Mouse (Mus musculus) T-helper 1 cell (primary cell): Measurements from ENCODE around the gene Nmnat2.

ENCODE experiments used
- in situ Hi-C: fragments of 300-600 bp; cut with MboI, MseI; formaldehyde crosslinking; loops from one replicate; pipeline ENCODE4 v1.15.1; 2025; ENCODE audit warnings: high pct_unique_total_duplicates

Gene Nmnat2

GRCm38 (mm10) chr1:153091438-153092236 lies 136.8 kb downstream of the Nmnat2 start:
- in situ Hi-C loops, result loop anchor here (5.0 kb wide), 1 partner anchor 296 kb away; no protein-coding TSS in a partner anchor

- in situ Hi-C loops, result loop anchor here (5.0 kb wide), 1 partner anchor 295 kb away; no protein-coding TSS in a partner anchor
These were observed 137.6 kb downstream of the Nmnat2 start for GRCm38 (mm10) chr1:153092237-153092975.

- in situ Hi-C loops, result loop anchor here (5.0 kb wide), 1 partner anchor 294 kb away; no protein-coding TSS in a partner anchor
These were observed 138.4 kb downstream of the Nmnat2 start for GRCm38 (mm10) chr1:153093172-153093571.

- in situ Hi-C loops, result loop anchor here (5.0 kb wide), 1 partner anchor 294 kb away; no protein-coding TSS in a partner anchor
These were observed 138.8 kb downstream of the Nmnat2 start for GRCm38 (mm10) chr1:153093581-153093980.

GRCm38 (mm10) chr1:153094226-153095076 lies 139.7 kb downstream of the Nmnat2 start:
- in situ Hi-C loops, result loop anchor here (5.0 kb wide), 1 partner anchor 293 kb away; no protein-coding TSS in a partner anchor

- in situ Hi-C loops, result no loop called here
These were observed 140.5 kb downstream of the Nmnat2 start for GRCm38 (mm10) chr1:153095328-153095727.

- in situ Hi-C loops, result no loop called here
These were observed 141.3 kb downstream of the Nmnat2 start for GRCm38 (mm10) chr1:153095826-153096727.

GRCm38 (mm10) chr1:153097017-153097675 lies 142.4 kb downstream of the Nmnat2 start:
- in situ Hi-C loops, result no loop called here

- in situ Hi-C loops, result no loop called here
These were observed 143.8 kb downstream of the Nmnat2 start for GRCm38 (mm10) chr1:153098586-153098985.

- in situ Hi-C loops, result no loop called here
These were observed 146.1 kb downstream of the Nmnat2 start for GRCm38 (mm10) chr1:153100912-153101311.

GRCm38 (mm10) chr1:153101327-153101880 lies 146.6 kb downstream of the Nmnat2 start:
- in situ Hi-C loops, result no loop called here

GRCm38 (mm10) chr1:153102296-153103185 lies 147.7 kb downstream of the Nmnat2 start:
- in situ Hi-C loops, result no loop called here

- in situ Hi-C loops, result no loop called here
These were observed 148.4 kb downstream of the Nmnat2 start for GRCm38 (mm10) chr1:153103186-153103554.

- in situ Hi-C loops, result no loop called here
These were observed 150.0 kb downstream of the Nmnat2 start for GRCm38 (mm10) chr1:153104804-153105203.

- in situ Hi-C loops, result no loop called here
These were observed 153.1 kb downstream of the Nmnat2 start for GRCm38 (mm10) chr1:153107866-153108265.

- in situ Hi-C loops, result no loop called here
These were observed 154.6 kb downstream of the Nmnat2 start for GRCm38 (mm10) chr1:153109346-153109745.

GRCm38 (mm10) chr1:153109836-153110235 lies 155.0 kb downstream of the Nmnat2 start:
- in situ Hi-C loops, result no loop called here

- in situ Hi-C loops, result no loop called here
These were observed 156.8 kb downstream of the Nmnat2 start for GRCm38 (mm10) chr1:153111596-153111995.

GRCm38 (mm10) chr1:153115315-153115714 lies 160.5 kb downstream of the Nmnat2 start:
- in situ Hi-C loops, result no loop called here
